Mouse (Mus musculus) left cerebral cortex, postnatal 4 days (tissue): ENCODE results near the gene Dctpp1. TPM values are rescaled to one million over a fixed set of nuclear protein-coding genes. Genes with fewer than 3 reads are reported as not detected.

Source experiments
- DNase-seq: peaks from one replicate; pipeline ENCODE4 v3.0.0-alpha.2; 2022
- intact Hi-C: fragments of 180-260 bp; cut with DNase I; formaldehyde crosslinking; loops from one replicate; pipeline ENCODE4 v1.15.1; 2025
- total RNA-seq, 2 experiments: library from RNA; stranded (reverse); gene quantifications; 2 replicates each; pipeline ENCODE4 v1.2.3; 2021

The Dctpp1 gene
- 10 to 100 TPM; 49.8 to 63.1 TPM for total RNA-seq

GRCm38 (mm10) chr7:127260309-127261111 is at the start of gene Dctpp1:
Gene Dctpp1 (minus strand): TSS chr7:127260709.
- DNase-seq, result peak; percentile 98
- intact Hi-C loops, result no loop called here

- intact Hi-C loops, result no loop called here
- DNase-seq, result no peak
These were observed 49.4 kb upstream of the Dctpp1 start for GRCm38 (mm10) chr7:127309951-127310350.

DNA sequence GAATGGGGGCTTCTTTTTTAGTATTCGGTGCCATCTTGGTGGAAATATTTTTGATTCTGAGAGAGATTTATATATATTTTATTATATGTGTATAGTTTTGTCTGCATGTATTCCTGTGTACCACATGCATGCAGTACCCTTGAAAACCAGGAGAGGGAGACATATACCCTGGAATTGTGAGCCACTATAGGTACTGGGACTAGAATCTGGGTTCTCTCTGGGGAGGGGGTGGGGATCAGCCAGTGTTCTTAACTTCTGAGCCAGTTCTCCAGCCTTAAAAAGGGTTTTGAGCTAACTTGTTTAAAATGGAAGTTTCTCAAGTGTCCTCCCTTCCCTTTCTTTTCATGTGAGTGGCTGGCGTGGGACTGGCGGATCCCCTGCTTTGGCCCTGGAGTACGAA is 48.4 kb upstream of the Dctpp1 start:
- intact Hi-C loops, result no loop called here

DNA sequence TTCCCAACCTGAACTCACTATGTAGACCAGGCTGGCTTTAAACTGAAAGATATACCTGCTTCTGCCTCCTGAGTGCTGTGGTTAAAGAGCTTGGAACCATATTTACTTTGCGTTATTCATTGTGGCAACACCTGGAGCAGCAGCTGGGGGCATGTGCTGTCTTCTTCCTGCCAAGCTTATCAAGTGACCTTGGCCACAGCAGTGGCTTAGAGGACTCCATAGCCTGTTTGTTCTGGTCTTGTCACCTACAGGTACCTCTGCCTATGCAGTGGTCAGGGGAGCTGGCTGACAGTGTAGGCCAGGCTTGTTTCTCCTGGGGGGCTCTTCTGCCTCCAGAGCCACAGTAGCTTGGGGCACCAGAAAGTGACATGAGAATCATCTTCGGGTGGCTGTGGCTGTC is 47.9 kb upstream of the Dctpp1 start:
- intact Hi-C loops, result no loop called here
- no peak for DNase-seq

More for the DNA sequence above, 48.4 kb upstream of the Dctpp1 start:
- DNase-seq, result peak; percentile 38

DNA sequence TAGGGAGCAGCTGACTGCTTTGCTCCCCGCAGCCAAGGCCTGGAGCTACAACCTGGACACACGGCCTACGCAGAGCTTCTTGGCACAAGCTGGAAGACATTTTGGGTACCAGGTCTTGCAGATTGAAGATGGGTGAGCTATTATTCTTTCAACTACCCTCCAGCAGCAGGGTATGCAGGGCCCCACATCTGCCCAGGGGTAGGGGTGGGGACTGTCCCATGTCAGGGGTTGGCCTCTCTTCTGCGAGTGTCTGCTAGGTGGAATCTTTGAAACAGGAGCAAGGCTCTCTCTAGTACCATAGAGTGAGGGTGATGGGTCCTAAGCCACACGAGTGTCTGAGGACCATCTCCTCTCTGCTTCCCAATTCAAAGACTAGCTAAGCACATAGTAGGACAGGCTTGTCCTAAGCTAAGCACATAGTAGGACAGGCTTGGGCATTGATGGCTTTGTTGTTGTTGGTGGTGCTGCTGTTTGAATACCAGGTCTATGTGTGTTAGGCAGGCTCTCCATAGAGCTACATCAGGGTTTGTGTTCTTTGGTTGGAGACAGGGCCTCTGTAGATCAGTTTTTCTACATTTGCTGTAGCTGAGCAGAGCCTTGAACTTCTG is 37.2 kb upstream of the Dctpp1 start:
- DNase-seq, result no peak
- intact Hi-C loops, result no loop called here

- intact Hi-C loops, result no loop called here
- DNase-seq, result no peak
These were observed 36.5 kb upstream of the Dctpp1 start for GRCm38 (mm10) chr7:127296786-127297555.

GRCm38 (mm10) chr7:127296098-127296497 is 35.6 kb upstream of the Dctpp1 start, which contains the start of gene Itgal:
Gene Itgal (plus strand): TSS chr7:127296260.
- intact Hi-C loops, result no loop called here
- DNase-seq, result no peak

DNA sequence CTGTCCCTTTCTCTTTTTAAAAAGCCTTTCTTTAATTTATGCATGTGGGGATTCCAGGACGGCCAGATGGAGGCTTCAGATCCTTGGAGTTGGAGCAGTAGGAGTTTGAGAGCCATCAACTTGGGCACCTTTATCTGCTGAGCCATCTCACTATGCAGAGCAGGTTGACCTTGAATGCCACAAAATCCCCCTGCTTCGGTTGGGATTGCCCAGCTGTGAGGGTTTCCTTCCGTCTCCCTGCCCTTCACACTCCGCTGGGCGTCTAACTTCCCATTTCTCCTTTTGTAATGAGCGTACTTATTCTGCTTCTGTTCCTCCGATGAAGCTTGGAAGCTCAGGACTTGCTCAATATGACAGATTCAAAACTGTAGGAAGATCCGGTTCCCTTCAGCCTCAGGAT is 29.6 kb upstream of the Dctpp1 start:
- DNase-seq, result no peak
- intact Hi-C loops, result no loop called here

- DNase-seq, result no peak
- intact Hi-C loops, result no loop called here
These were observed 28.8 kb upstream of the Dctpp1 start for GRCm38 (mm10) chr7:127289306-127289705.

DNA sequence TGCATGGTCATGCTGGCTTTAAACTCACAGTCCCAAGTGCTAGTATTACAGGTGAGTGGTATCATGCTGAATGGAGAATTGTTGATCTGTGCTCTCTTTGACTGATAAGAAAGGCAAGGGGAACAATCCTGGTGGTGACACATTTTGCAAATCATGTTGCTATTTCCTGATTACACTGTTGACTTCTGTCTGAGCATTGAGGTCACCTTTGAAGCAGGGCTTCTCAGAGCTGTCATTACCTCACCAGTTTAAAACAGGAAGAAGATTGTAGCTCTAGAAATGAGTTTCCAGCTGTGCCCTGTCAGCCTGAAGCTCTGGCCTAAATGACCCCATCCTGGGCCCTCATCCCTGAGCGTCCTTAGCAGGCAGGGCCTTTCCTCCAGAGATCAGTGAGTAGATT is 27.4 kb upstream of the Dctpp1 start:
- DNase-seq, result no peak
- intact Hi-C loops, result no loop called here

DNA sequence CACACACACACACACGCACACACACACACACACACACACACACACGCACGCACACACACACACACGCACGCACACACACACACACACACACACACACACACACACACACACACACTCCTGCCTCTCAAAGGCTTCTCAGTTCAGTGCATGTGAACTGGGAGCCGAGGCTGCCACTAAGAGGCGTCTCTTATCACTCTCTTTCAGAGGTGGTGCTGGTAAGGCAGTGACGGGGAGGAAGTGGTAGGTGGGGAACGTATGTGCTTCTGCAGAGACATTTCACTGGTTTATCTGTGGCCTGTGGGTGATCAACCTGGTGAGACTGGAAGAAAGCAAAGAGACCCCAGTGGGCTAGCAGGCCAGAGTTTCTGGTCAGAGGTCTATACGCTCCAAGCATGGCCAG is 24.6 kb upstream of the Dctpp1 start:
- intact Hi-C loops, result no loop called here
- DNase-seq, result no peak

DNA sequence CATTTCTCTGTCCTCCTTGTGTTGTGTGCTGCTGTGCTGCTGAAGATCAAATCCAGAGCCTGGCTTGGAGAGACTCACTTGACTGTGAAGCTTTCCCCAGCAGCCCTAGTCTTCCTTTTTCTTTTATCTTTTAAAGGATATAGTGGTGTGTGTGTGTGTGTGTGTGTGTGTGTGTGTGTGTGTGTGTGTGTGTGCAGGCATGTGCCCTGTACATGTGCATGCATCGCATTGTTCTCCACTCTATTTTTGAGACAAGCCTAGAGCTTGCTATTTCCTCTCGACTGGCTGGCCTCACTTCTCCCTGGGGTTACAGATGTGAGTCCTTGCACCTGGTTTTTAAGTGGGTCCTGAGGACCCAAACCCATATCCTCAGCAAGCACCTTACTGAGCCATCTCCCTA is 21.7 kb upstream of the Dctpp1 start:
- intact Hi-C loops, result no loop called here
- DNase-seq, result no peak

GRCm38 (mm10) chr7:127281114-127281513 is 20.6 kb upstream of the Dctpp1 start:
- intact Hi-C loops, result no loop called here
- DNase-seq, result no peak

- intact Hi-C loops, result no loop called here
- no peak for DNase-seq
These were observed 19.6 kb upstream of the Dctpp1 start for GRCm38 (mm10) chr7:127280092-127280491.

DNA sequence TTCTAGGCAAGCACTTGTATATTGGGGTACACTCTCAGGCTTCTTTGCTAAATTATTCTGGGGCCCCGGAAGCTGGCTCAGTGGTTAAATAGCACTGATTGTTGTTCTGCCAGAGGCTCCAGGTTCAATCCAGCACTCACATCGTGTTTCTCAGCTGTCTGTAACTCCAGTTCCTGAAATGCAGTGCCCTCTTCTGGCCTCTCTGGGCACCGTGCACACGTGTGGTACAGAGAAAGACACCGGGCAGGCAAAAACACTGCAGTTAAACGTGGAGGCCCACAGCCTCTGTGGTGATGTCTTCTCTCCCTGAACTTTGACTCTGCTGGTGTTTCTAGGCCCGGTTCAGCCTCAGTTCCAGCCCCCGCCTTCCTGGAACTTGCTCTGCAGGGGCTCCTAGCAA is 17.8 kb upstream of the Dctpp1 start:
- intact Hi-C loops, result no loop called here
- peak; percentile 46 for DNase-seq

GRCm38 (mm10) chr7:127276519-127276961 is 16.0 kb upstream of the Dctpp1 start:
- intact Hi-C loops, result no loop called here
- DNase-seq, result no peak

GRCm38 (mm10) chr7:127273925-127274789 is 13.6 kb upstream of the Dctpp1 start, which contains the start of gene Sephs2:
Gene Sephs2 (minus strand): TSS chr7:127274055.
- DNase-seq, result peak; percentile 88
- intact Hi-C loops, result no loop called here

- intact Hi-C loops, result no loop called here
- peak; percentile 62 for DNase-seq
These were observed 12.8 kb upstream of the Dctpp1 start for GRCm38 (mm10) chr7:127273118-127273923.

DNA sequence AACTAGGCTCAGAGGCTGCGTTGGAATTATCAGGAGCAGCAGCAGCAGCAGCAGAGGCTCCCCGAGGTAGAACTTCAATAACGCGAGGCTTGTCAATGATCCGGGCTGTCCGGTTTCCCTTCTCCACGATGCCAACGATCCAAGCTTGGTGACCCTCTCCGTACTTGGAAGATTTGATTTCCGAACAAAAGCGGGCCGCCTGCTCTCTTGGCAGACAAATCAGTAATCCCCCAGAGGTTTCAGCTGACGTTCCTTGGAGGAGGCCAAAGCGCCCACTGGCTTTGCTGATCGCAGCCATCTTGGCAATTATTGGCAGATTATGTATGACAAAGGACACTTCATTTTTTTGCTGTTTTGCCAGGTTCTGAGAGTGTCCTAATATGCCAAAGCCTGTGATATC is 12.1 kb upstream of the Dctpp1 start:
- DNase-seq, result no peak
- intact Hi-C loops, result no loop called here

DNA sequence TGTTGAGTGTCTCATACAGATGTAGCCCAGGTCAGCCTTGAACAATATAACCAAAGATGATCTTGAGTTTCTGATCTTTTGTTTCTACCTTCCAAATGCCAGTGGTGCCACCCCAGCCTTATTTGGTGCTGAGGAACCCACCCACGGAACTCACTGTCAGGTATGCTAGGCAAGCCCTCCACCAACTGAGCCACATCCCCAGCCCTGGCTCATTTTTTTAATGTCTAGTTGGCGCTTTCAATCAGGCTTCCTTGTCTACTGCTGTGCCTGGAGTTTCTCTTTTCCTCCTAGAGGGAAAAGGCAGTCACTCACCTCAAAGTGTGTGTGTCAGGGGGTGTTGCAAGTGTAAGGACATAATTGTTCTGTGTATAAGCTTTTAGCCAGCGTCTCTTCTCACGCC is 10.6 kb upstream of the Dctpp1 start:
- intact Hi-C loops, result no loop called here

More for the DNA sequence above, 10.6 kb upstream of the Dctpp1 start:
- no peak for DNase-seq
